Mouse (Mus musculus) bone marrow macrophage, adult 2 months (primary cell): ENCODE data around the gene Ppara. TPM values are rescaled to one million over a fixed set of nuclear protein-coding genes. Genes with fewer than 3 reads are reported as not detected.

Experiments used
- H3K27ac ChIP-seq: 2 replicates; pipeline ENCODE4 v1.5.1; 2012; ENCODE audit warnings: low read depth, low read length; ENCODE audit not compliant: insufficient read depth
- H3K4me1 ChIP-seq: 2 replicates; pipeline ENCODE4 v1.6.1; 2012; ENCODE audit warnings: low read length; ENCODE audit not compliant: control insufficient read depth, insufficient read depth
- H3K4me3 ChIP-seq: 2 replicates; pipeline ENCODE4 v1.5.1; 2012; ENCODE audit warnings: mild to moderate bottlenecking, low read length, moderate library complexity; ENCODE audit not compliant: insufficient read depth
- CTCF ChIP-seq: IDR thresholded peaks from 2 replicates; pipeline ENCODE4 v1.5.1; 2012; ENCODE audit warnings: low read depth, mild to moderate bottlenecking, low read length, moderate library complexity
- POLR2A ChIP-seq: IDR thresholded peaks from 2 replicates; pipeline ENCODE4 v1.6.1; 2012; ENCODE audit warnings: mild to moderate bottlenecking, low read depth, low read length, borderline replicate concordance
- polyA plus RNA-seq: library from polyadenylated mRNA; stranded (reverse); fragments of >200 nt; gene quantifications from 2 replicates; pipeline ENCODE4 v1.2.4, GENCODE M21; 2012; ENCODE audit not compliant: missing spikeins, insufficient read depth, insufficient read length

Ppara gene
- polyA plus RNA-seq, 1 experiment: not detected

DNA sequence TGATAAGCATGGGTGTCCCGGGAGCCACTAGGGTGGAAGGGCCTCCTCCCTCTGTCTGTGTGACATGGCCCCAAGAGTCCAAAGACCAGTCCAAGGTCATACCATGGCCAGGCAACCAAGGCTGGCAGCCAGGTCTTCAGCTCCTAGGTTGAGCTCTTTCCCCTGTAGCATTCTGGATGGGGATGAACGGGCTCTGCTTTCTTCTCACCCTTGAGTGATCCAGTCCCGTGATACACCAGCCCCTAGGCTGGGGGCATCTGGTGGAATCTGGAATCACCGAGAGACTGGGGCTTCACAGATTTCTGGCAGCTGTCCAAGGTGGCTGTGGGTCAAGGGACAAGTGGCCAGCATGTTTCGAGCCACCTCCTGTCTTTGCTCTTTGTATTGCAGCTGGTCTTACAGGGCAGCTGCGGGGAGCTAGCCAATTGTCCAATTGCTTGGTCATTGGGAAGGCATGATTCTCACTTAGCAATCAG, 14.4 kb upstream of the Ppara start:
- no peak overlapping the region for H3K27ac ChIP-seq
- no peak overlapping the region for H3K4me3 ChIP-seq
- TF ChIP-seq CTCF (no peak), POLR2A (no peak)
- H3K4me1 ChIP-seq: no peaks in the 10 kb centered on the region

DNA sequence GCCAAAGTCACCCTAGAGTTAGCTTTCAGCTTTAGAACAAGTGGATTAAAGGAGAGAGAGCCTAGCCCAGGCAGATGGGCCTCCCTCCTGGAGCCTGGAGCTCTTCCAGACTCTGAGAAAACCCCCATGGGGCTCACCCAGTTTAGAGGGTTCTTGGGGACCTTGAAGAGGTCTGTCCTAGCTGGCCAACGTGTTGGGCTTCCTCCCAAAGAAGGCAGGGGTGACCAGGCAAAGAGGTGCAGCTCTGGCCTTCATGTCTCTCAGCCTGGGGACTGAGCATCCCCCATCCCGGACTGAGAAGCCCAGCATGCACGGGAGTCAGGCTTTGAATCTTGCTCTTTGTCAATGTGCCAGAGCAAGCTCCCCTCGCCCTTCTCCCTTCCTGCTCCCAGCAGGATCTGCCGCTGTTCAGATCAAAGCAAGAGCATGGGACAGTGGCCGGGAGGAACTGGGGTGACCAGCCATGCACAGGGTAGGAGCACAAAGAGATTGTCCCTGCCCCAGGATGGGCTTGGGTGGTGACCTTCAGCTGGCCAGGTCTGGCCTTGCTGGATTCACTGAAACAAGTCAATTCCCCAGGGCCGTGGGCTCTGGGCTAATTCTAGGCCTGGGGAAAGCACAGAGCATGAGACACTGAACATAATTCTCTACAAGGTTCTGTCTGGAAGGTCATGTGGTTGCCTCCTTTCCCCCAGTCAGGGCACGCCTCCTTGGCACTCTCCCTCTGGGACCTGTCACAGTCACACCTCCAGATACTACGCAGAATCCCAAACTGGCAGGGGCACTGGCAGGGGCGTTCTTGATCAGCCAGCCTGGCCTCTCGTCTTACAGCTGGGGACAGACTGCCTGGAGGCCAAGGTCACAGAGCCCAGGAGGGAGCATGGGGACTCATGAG, 10.3 kb upstream of the Ppara start:
- Histone ChIP-seq H3K4me1 (no peaks in the 10 kb centered on the region), H3K4me3 (no peak overlapping the region), H3K27ac (no peak overlapping the region)
- TF ChIP-seq POLR2A: no peak
- TF ChIP-seq CTCF: no peak

DNA sequence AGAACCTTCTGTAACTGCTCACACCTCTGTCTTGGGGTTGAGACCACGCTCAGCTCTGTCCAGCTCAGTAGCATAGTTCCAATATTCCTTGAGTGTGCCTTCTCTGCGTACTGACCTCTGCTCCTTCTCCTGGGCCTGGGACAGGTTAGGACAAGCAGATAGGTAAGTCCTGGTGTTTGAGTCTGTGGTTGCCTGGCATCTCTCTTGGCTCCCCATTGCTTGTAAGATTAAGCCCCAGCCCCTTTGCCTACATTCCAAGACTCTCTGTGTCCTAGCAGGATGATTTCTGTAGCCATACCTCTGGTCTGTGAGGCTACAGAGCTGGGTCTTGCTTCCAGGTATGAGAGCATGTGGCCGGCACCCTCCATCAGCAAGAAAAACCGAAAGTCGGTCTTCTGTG, 6.6 kb upstream of the Ppara start:
- Histone ChIP-seq H3K27ac (no peak overlapping the region), H3K4me3 (no peak overlapping the region), H3K4me1 (no peaks in the 10 kb centered on the region)
- no peak for TF ChIP-seq POLR2A
- no peak for TF ChIP-seq CTCF

DNA sequence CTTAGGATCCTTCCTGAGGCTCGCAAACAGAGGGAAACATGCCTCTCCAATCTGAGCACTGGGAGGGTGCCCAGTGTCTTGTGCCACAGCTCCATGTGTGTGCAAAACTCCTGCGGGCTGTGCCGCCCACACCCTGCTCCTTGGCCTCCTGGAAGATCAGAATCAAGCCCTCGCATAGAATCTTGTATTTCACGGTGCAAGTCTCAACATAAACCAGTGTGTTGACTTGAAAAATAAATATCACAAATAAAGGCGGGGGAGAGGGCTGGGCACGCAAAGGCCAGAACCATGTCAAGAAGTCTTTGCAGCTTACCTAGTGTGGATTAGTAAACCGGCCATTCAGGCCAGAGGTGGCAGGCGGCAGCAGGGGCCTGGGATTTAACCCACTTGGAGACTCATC, 5.5 kb upstream of the Ppara start:
- H3K27ac ChIP-seq: no peak overlapping the region
- H3K4me3 ChIP-seq: no peak overlapping the region
- no peaks in the 10 kb centered on the region for H3K4me1 ChIP-seq
- TF ChIP-seq POLR2A (no peak), CTCF (no peak)

DNA sequence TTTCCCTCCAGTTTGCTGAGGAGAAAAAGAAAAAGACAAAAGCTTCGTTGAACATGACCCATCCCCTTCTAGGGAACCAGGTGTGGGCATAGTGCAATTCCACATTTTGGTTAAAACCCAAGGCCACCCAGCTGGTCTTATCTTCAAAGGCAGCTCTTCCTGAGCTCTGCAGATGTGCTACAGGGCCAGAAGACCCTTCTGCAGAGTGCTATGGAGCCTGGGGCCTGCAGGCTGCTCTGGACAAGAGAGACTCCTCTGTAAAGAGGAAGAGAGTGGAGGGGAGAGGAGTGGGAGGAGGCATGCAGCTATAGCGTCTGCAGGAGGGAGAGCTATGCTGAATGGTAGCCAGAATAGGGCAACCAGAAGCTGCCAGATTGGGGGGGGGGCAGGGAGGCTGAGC, 4.8 kb upstream of the Ppara start:
- Histone ChIP-seq H3K4me1 (no peaks in the 10 kb centered on the region), H3K27ac (no peak overlapping the region)
- TF ChIP-seq POLR2A: no peak
- no peak for TF ChIP-seq CTCF

DNA sequence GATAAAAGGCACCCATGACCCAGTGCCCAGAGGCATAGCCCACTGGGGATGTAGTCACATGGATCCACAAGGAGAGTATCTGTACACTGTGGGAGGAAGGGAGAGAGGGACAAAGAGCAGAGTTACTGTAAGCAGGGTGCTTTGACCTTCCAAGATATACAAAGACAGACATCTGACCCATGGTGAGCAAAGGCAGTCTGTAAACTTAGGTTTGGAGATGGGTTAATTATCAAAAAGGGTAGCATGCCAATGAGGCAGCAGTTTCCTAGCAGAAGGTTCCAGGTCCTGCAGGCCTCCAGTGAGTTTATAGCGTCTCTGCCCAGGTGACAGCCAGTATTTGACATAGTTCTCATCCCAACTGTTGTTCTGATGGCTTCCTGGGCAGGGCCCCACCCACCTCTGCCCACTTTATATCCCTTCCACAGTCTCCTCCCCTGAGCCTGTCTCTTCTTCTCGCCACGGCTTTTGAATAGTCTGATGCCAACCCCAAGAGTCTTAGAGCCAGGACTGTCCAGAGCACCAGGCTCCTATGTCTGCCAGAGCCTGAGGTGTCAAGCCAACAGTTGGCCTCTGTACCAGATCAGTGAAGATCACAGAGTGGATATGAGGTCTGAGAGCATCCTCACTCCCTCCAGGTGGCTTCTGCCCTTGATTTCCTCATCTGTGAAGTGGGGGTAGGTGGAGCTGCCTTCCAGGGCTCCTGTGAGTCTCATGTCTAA, 2.7 kb upstream of the Ppara start:
- TF ChIP-seq CTCF: no peak
- TF ChIP-seq POLR2A: no peak
- H3K4me3 ChIP-seq: no peak overlapping the region
- no peak overlapping the region for H3K27ac ChIP-seq
- no peaks in the 10 kb centered on the region for H3K4me1 ChIP-seq

More for the DNA sequence above, 4.8 kb upstream of the Ppara start:
- H3K4me3 ChIP-seq: no peak overlapping the region

DNA sequence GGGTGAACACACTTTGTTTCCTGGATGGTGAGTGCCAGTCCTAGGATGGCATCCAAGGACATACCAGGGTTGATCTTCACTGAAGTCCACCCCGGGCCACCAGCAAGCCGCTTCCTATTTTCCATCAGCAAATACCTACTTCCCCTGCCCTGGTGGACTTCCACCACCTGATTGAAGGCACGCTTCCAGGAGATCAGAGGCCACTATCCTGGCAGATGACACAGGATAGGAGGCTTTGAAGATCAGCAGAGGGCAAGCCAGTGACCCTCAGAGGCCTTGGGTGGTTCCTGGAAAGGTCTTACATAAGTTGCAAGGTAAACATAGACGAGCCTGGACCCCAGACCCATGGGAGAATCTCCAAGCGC, 2.2 kb upstream of the Ppara start:
- TF ChIP-seq CTCF (no peak), POLR2A (no peak)
- no peak overlapping the region for H3K27ac ChIP-seq
- H3K4me3 ChIP-seq: no peak overlapping the region
- H3K4me1 ChIP-seq: no peaks in the 10 kb centered on the region

DNA sequence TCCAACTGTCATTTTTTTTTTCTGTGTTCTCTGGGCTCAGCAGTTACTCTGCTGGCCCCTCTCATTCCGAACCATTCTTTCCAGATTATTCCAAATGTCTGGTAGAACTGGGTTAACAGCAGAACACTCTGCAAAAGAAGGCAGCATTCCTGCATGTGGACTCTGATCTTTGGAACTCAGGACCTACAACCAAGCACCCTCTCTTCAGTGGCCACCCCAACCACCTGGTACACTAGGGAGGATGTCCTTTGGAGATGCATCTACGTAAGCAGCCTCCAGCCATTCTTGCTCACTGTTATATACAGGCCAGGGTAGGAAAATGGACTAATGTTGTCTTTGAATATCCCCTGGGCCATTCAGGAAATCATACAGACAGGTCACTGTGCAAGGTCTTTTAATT, 1.1 kb upstream of the Ppara start:
- Histone ChIP-seq H3K4me3 (no peak overlapping the region), H3K4me1 (no peaks in the 10 kb centered on the region), H3K27ac (no peak overlapping the region)
- no peak for TF ChIP-seq CTCF
- TF ChIP-seq POLR2A: no peak

DNA sequence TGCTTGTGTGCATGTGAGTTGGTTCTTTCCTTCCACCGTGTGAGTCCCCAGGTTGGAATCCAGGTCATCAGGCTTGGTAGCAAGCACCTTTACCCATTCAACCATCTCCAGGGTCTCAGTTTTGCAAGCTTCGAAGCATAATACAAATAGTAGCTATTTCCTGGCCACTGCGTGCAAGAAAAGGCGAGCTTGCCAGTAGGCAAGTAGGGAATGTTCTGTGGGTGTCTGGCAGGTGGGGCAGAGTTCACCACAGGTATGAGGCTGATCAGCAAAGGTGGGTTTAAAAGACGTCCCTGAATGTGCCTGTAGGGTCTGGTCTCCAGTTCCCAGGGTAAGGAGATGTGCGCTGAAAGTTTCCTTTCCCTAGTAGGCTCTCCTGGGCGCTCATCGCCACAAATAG, 635 bp upstream of the Ppara start:
- TF ChIP-seq POLR2A: no peak
- no peak for TF ChIP-seq CTCF
- Histone ChIP-seq H3K4me3 (no peak overlapping the region), H3K27ac (no peak overlapping the region), H3K4me1 (no peaks in the 10 kb centered on the region)
